Mouse (Mus musculus) erythroblast, embryonic 14.5 days (primary cell): ENCODE data around the gene Kcnj3. TPM values are rescaled to one million over a fixed set of nuclear protein-coding genes. Genes with fewer than 3 reads are reported as not detected.

Experiments used
- H3K27me3 ChIP-seq: 2 replicates; pipeline ENCODE4 v1.6.1; 2012; ENCODE audit warnings: inconsistent platforms; ENCODE audit not compliant: control insufficient read depth
- H3K36me3 ChIP-seq: 2 replicates; pipeline ENCODE4 v1.6.1; 2012; ENCODE audit warnings: mild to moderate bottlenecking, inconsistent platforms; ENCODE audit not compliant: control insufficient read depth
- H3K4me1 ChIP-seq: 2 replicates; pipeline ENCODE4 v1.6.1; 2012; ENCODE audit warnings: inconsistent platforms; ENCODE audit not compliant: control insufficient read depth
- H3K4me3 ChIP-seq: replicated peaks from 2 replicates; pipeline ENCODE3; 2012; ENCODE audit warnings: moderate library complexity, mild to moderate bottlenecking, inconsistent platforms
- H3K9me3 ChIP-seq: 2 replicates; pipeline ENCODE4 v1.6.1; 2012; ENCODE audit warnings: low read length, inconsistent platforms, mixed read lengths; ENCODE audit not compliant: control insufficient read depth
- GATA1 ChIP-seq: IDR thresholded peaks from 2 replicates; pipeline ENCODE4 v1.6.1; 2012; ENCODE audit warnings: low read length, inconsistent platforms, mixed read lengths
- TAL1 ChIP-seq: IDR thresholded peaks from 3 replicates; pipeline ENCODE4 v1.6.1; 2012; ENCODE audit warnings: low read length, inconsistent platforms, mixed read lengths
- polyA plus RNA-seq: library from polyadenylated mRNA; stranded (reverse); fragments of >175 nt; gene quantifications from 2 replicates; pipeline ENCODE4 v1.2.3, GENCODE M21; 2012

Gene Kcnj3
- 0.01 TPM in 1 of 2 replicates, not detected in the other for polyA plus RNA-seq

DNA sequence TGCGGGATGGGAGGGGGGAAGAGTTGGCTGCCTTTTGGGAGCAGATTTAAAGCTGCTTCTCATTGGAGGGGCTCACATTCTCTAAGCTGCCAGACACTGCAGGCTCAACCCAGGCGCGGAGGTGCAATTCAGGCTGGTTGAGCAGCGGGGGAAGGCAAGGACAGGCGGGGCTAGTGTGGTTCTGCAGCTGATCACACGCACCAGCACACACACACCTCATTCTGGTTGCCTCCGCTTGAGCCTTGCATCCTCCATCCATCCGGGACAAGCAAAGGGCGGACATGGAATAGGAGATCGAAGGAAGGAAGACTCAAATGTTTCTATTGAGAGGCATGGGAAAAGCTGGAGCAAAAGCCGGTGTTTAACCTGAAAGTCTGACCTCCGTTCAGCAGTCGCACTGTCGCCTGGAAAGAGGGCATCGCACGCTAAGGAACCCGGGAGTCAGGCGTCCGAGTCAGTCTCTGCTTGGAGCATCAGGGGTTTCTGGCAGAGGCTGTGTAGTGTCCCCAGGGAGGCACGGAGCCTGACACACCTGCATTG, at the start of gene Kcnj3:
TSS of gene Kcnj3 (plus strand) at position 250 of the 540 bp plus-strand sequence.
- Histone ChIP-seq H3K27me3 (peaks cover 33% of the 10 kb centered on the region), H3K4me3 (no peak within 1 kb of the TSS), H3K4me1 (no peaks in the 10 kb centered on the region), H3K36me3 (no peaks in the 10 kb centered on the region), H3K9me3 (no peaks in the 10 kb centered on the region)
- TF ChIP-seq TAL1 (no peak), GATA1 (no peak)

GRCm38 (mm10) chr2:55390330-55390989, 45.3 kb upstream of the Kcnj3 start:
- no peaks in the 10 kb centered on the region for H3K4me1 ChIP-seq
- peaks cover 5% of the 10 kb centered on the region; the same call in 1 of the 2 replicates for H3K9me3 ChIP-seq
- H3K36me3 ChIP-seq, result no peaks in the 10 kb centered on the region
- H3K27me3 ChIP-seq, result no peaks in the 10 kb centered on the region
- TF ChIP-seq TAL1 (no peak), GATA1 (no peak)
- no peak overlapping the region for H3K4me3 ChIP-seq

GRCm38 (mm10) chr2:55405307-55405706, 30.5 kb upstream of the Kcnj3 start:
- no peak overlapping the region for H3K4me3 ChIP-seq

DNA sequence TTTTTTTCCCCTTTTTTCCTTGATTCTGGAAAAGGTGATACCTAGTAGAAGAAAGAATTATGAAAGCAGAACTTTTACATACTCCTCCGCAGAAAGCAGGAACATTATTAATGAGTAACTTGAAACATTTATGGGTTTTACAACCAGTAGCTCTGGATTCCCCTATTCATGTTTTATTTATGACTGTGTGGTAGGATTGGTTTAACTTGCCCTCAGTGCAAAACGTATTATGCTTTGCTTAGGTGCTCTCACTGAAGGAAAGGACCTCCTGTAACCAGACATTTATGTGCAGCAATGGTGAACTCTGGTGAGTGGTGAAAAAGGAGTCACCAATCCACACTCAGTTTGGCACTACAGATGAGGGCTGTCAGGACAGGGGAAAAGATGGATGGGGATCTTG, 8.1 kb upstream of the Kcnj3 start:
- Histone ChIP-seq H3K9me3 (no peaks in the 10 kb centered on the region), H3K4me3 (no peak overlapping the region), H3K27me3 (no peaks in the 10 kb centered on the region), H3K36me3 (no peaks in the 10 kb centered on the region), H3K4me1 (no peaks in the 10 kb centered on the region)
- TF ChIP-seq GATA1, result no peak
- no peak for TF ChIP-seq TAL1

More at GRCm38 (mm10) chr2:55405307-55405706, 30.5 kb upstream of the Kcnj3 start:
- H3K4me1 ChIP-seq, result no peaks in the 10 kb centered on the region
- peaks cover 2% of the 10 kb centered on the region; the same call in 1 of the 2 replicates for H3K9me3 ChIP-seq
- no peaks in the 10 kb centered on the region for H3K27me3 ChIP-seq
- no peaks in the 10 kb centered on the region for H3K36me3 ChIP-seq
- TF ChIP-seq TAL1 (no peak), GATA1 (no peak)

DNA sequence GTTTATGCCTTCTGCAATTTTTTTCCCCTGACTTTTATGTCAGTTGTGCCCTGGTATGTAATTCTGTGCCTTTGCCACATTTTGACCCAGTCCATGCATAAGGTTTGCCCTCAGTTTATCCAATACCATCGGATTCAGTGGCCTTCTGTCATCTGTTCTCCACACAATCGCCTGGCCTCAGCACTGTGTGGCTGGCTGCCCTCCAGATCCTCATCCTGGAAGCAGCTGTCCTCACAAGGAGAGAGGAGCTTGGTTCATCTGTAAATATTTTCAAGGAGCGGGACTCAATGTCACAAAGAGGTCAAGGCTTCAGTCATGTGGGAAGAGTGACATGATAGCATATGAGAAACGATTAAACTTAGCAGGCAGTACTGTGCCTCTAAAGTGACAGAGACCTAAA, 3.7 kb upstream of the Kcnj3 start:
- Histone ChIP-seq H3K27me3 (peaks cover 22% of the 10 kb centered on the region), H3K9me3 (no peaks in the 10 kb centered on the region), H3K4me3 (no peak overlapping the region), H3K4me1 (no peaks in the 10 kb centered on the region), H3K36me3 (no peaks in the 10 kb centered on the region)
- TF ChIP-seq GATA1 (no peak), TAL1 (no peak)

- no peak for TF ChIP-seq GATA1
- TF ChIP-seq TAL1, result no peak
- H3K4me3 ChIP-seq, result no peak overlapping the region
- H3K9me3 ChIP-seq, result no peaks in the 10 kb centered on the region
- no peaks in the 10 kb centered on the region for H3K4me1 ChIP-seq
- H3K36me3 ChIP-seq, result no peaks in the 10 kb centered on the region
- H3K27me3 ChIP-seq, result peaks cover 33% of the 10 kb centered on the region
Observed at GRCm38 (mm10) chr2:55436261-55437006, 664 bp downstream of the Kcnj3 start.

DNA sequence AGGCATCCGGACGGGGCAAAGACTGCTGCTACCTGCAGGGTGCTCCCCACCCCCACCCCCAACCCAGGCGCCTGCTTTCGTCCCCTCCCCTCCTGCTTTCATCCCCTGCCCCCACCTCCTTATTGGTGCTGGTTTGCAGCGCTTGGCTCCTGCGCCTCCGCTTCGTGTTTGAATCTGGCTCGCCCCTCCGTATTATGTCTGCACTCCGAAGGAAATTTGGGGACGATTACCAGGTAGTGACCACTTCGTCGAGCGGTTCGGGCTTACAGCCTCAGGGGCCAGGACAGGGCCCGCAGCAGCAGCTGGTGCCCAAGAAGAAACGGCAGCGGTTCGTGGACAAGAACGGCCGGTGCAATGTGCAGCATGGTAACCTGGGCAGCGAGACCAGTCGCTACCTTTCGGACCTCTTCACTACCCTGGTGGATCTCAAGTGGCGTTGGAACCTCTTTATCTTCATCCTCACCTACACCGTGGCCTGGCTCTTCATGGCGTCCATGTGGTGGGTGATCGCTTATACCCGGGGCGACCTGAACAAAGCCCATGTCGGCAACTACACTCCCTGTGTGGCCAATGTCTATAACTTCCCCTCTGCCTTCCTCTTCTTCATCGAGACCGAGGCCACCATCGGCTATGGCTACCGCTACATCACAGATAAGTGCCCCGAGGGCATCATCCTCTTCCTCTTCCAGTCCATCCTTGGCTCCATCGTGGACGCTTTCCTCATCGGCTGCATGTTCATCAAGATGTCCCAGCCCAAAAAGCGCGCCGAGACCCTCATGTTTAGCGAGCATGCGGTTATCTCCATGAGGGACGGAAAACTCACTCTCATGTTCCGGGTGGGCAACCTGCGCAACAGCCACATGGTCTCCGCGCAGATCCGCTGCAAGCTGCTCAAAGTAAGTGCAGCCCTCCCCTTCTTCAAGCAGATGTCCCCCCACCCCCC, 1.5 kb downstream of the Kcnj3 start:
- H3K36me3 ChIP-seq, result no peaks in the 10 kb centered on the region
- TF ChIP-seq TAL1 (no peak), GATA1 (no peak)
- no peak overlapping the region for H3K4me3 ChIP-seq
- peaks cover 33% of the 10 kb centered on the region for H3K27me3 ChIP-seq
- no peaks in the 10 kb centered on the region for H3K9me3 ChIP-seq
- no peaks in the 10 kb centered on the region for H3K4me1 ChIP-seq

DNA sequence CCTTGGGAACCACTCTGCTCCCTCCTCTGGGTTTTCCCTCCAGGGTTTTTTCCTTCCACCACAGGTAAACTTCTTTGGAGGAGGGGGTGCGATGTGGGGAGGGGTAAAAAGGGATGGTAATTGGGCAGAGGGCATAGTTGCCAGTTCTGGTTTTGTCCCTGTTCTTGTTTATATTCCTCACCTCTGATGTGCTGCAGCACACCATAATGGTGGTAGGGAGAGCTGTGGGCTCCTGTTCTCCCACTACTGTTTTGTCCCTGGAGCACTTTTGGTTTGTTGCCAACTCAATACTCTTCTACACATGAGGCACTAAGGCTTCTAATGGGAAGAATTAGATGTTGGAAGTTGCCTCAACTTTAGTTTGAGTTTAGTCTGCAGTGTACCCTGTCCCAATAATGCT, 2.2 kb downstream of the Kcnj3 start:
- TF ChIP-seq TAL1 (no peak), GATA1 (no peak)
- no peak overlapping the region for H3K4me3 ChIP-seq
- peaks cover 33% of the 10 kb centered on the region for H3K27me3 ChIP-seq
- H3K4me1 ChIP-seq, result no peaks in the 10 kb centered on the region
- no peaks in the 10 kb centered on the region for H3K9me3 ChIP-seq
- no peaks in the 10 kb centered on the region for H3K36me3 ChIP-seq
